Mouse (Mus musculus) spleen, postnatal 14 days (tissue): ENCODE measurements around the gene Zfp808.
"Not testable (repeated sequence)": the region's sequence is repeated elsewhere in the genome, so short reads cannot be mapped to it uniquely, and the experiment has no call there.

Experiments
- DNase-seq, 2 experiments: peaks; one replicate each; pipeline ENCODE4 v3.0.0; 2021 to 2022; ENCODE audit warnings: low spot score in 2 of 2

The Zfp808 gene

DNA sequence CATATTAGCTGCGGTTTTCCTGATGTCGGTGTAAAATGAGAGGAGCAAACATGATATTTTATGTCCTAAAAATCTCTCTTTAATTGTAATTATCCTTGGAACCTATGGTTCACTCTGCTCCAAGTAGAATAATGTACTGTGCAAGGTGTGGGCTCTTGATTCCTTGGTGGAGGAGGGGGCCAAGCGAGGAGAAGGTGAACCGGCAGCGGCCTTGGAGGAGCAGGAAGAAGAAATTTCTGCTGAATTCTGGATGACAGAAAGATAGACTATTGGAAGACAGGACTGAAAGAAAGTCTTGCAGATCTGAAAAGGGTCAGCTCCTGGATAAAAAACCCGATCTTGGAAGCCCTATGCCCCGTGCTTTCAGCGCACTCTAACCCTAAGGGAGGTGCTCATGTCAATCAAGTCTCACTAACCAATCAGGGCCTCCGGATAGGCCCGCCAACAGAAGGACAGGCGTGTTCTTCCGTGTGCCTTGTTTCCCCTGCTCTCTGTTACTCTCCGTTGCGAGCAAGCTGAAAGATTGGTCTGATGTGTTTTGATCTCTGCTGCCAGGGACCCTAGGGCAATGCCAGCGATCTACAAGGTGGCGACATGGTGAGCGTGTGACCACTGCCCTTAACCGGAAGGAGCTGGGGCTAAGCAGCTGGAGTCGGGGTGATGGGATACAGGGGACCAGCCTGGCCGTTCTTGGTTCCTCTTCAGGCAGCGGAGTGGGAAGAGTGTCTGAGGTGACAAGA, at the start of gene Zfp808:
Zfp808 (plus strand) TSS at position 455 of the 740 bp plus-strand sequence.
- peak; percentile 10 to 12 for DNase-seq

DNA sequence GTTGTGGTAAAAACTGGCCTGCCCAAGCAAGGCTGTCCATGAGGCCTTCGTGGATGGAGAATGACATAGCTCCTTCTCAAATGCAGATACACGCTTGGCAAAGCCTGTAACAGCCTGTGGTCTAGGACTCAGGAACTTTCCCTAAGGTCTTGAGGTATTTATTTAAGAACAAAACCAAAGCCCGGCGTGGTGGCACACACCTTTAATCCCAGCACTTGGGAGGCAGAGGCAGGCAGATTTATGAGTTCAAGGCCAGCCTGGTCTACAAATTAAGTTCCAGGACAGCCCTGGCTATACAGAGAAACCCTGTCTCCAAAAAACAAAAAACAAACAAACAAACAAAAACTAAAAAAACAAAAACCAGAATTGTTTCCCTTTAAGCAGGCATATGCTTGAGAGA, 30.9 kb upstream of the Zfp808 start:
- not testable (repeated sequence) for DNase-seq

GRCm38 (mm10) chr13:62099454-62099853, 30.2 kb upstream of the Zfp808 start:
- not testable (repeated sequence) for DNase-seq

DNA sequence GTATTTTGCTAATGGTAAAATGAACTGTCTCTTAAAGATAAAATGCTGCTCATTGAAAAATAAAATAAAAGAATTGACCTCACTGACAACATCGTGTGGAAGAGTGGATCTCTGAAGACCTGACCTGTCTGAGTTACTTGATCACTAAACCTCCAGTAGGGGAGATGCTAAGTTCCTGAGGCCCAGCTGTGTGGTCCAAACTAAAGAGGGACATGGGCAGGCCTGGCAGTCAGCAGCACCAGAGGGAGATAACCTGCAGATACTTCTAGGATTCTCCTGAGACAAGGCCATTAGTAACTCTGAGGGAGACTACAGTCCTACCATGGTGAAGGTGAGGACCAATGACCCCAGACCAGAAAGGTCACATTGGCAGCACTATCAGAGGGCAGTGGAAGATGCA, 27.3 kb upstream of the Zfp808 start:
- DNase-seq, result not testable (repeated sequence)

DNA sequence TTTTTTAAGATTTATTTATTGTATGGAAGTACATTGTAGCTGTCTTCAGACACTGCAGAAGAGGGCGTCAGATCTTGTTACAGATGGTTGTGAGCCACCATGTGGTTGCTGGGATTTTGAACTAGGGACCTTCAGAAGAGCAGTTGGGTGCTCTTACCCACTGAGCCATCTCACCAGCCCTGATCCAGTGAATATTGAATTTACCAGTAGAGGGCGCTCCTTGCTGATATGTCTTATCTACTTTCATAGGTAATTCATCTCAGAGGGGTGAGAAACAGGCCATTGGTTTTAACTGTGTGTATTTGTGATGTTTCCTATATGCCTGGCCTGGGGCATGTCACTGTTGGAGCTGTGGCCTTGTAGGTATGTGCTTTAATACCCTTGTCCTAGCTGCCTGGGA, 13.8 kb upstream of the Zfp808 start:
- not testable (repeated sequence) for DNase-seq

DNA sequence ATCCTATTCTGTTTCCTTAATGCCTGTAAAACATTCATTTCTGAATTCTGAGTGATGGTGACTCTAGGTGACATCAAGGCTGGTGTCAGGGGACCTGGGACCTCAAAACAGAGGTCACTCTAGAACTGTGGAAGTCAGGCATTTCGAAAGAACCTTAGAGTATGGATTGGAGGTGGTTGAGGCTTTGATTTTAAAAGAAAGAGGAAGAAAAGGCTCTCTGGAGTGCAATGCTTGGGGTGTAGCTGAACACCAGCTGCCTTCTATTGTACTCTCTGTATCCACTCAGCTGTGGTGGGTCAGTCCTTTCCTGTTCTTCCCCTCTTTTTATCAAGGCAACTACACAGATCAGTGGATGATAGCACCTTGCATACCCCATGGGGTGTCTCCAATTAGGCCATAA, 8.1 kb upstream of the Zfp808 start:
- DNase-seq, result not testable (repeated sequence)

- DNase-seq, result not testable (repeated sequence)
Measured at GRCm38 (mm10) chr13:62181835-62182755, 52.4 kb downstream of the Zfp808 start.

GRCm38 (mm10) chr13:62245264-62245663, 115.6 kb downstream of the Zfp808 start:
- no peak for DNase-seq

GRCm38 (mm10) chr13:62255226-62255625, 125.5 kb downstream of the Zfp808 start:
- not testable (repeated sequence) for DNase-seq

DNA sequence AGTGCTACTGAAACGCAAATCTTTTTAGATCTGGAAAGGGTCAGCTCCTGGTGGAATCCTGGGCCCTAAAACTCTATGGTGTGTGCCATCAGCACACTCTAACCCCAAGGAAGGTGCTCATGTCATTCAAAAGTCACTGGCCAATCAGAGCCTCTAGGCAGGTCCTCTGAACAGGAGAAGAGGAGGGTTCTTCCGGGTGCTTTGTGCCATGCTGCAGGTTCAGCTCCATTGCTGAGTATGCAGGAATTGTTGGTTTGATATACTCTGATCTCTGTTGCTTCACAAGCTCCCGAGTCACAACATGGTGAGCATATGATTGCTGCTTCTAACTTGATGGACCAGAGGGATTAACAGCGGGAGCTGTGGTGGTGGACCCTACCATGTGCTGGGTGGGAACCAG, 133.7 kb downstream of the Zfp808 start:
- no peak for DNase-seq
